Mouse (Mus musculus) G1E (cell line): ENCODE results near the gene Dnah7b.
"Not testable (repeated sequence)": the region's sequence is repeated elsewhere in the genome, so short reads cannot be mapped to it uniquely, and the experiment has no call there.

Experiments
- CTCF ChIP-seq: IDR thresholded peaks from 2 replicates; pipeline ENCODE4 v1.5.1; 2012; ENCODE audit warnings: low read depth, low read length, inconsistent platforms, mixed read lengths
- GATA1 ChIP-seq: IDR thresholded peaks from 2 replicates; pipeline ENCODE4 v1.6.1; 2012; ENCODE audit warnings: borderline replicate concordance, low read length, inconsistent platforms, mixed read lengths

DNA sequence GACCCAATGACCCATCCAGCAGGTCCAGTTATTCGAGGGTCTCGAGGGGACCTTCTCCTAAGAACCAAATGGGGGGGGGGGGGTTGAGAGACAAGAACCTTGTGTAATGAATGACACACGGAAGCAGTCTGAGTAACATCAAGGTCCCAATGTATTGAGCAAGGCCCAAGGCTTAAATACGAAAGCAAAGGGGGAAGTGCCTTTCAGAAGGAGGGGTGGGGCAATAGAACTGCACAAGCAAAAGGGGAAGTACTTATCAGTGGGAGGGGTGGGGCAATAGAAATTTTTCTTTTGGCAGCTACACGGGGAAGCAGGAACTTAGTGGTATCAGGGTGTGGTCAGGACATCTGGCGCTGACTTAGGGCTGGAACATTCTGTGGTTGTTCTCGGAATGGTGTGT is 348.7 kb downstream of the Dnah7b start:
- TF ChIP-seq CTCF, GATA1: not testable (repeated sequence)
